Mouse (Mus musculus) v-Abl transformed pro-B cells (cell line): ENCODE results near the gene Adam1a.

ENCODE experiments used
- in situ Hi-C, 2 experiments: fragments of 400-800 bp; cut with MboI; formaldehyde crosslinking; loops; one replicate each; pipeline ENCODE4 v1.15.1; 2025; ENCODE audit not compliant: unreplicated experiment in 2 of 2

The Adam1a gene

DNA sequence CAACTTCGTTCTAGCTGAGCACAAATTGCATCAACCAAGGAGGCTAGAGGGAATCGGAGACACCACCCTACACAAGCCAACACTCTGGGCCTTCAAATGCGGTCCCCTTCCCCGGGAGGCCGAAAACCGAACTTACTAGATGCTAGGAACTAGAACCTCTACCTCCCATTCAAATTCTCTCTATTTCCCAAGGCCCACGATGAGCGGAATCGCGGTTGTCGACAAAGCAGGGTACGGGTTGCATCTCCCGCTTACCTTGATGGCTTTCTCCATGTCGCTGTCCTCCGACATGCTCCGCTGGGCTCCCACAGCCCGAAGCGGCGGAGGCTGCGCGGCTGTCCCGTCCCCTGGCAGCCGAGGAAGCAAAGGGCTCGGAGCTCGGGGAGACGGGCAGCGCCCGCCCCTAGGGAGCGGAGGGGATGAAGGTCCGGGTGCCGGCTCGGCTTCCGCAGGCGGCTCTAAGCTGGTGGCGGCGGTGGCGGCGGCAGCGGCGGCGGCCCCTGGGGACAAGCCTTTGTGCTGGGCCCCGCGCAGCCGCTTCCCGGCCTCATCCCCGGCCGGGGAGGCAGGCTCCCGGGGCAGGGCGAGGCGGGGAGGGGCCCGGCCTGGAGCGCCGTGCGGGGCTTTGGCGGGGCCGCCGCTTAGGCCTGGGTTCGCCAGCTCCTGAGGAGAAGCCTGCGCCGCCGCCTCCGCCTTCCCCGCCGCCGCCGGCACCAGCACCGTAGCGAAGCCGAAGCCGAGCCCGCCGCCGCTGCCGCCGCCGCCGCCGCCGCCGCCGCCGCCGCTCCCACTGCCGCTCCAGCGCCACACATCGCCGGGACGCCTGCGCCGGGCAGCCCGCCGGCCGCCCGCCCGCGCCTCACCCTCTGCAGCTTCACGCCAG, at the start of gene Adam1a, which contains the start of gene Gm42878:
Gene Adam1a, minus strand, starts transcription at position 573 of the 883 bp plus-strand sequence.
Gene Gm42878, minus strand, starts transcription at position 573 of the 883 bp plus-strand sequence.
- in situ Hi-C loops: loop anchor here (5.0 to 10.0 kb wide), 2 partner anchors 60 to 62 kb away; no protein-coding TSS in a partner anchor

DNA sequence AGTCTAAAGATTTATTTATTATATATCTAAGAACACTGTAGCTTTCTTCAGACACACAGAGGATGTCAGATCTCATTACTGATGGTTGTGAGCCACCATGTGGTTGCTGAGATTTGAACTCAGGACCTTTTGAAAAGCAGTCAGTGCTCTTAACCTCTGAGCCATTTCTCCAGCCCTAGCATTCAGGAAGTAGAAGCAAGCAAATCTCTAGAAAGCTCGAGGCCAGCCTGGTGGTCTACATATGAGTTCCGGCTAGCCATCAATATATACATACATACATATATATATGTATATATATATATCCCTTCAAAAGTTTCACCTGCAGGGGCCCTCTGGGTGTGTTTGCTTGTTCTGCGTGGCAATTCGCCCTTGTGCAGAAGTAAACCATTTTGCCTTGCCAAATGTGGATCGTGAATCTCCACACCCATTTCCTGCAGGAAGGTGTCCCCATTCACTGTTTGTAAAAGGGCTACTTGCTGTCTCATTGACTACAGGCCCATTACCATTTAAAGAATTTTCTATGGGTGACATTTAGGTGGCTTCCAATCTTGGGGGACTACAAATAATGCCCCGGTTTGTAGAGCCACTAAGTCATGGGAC, 49.5 kb upstream of the Adam1a start:
- in situ Hi-C loops: loop anchor here in 1 of 2 experiments (5.0 kb wide), 1 partner anchor 33 kb away; no protein-coding TSS in a partner anchor

DNA sequence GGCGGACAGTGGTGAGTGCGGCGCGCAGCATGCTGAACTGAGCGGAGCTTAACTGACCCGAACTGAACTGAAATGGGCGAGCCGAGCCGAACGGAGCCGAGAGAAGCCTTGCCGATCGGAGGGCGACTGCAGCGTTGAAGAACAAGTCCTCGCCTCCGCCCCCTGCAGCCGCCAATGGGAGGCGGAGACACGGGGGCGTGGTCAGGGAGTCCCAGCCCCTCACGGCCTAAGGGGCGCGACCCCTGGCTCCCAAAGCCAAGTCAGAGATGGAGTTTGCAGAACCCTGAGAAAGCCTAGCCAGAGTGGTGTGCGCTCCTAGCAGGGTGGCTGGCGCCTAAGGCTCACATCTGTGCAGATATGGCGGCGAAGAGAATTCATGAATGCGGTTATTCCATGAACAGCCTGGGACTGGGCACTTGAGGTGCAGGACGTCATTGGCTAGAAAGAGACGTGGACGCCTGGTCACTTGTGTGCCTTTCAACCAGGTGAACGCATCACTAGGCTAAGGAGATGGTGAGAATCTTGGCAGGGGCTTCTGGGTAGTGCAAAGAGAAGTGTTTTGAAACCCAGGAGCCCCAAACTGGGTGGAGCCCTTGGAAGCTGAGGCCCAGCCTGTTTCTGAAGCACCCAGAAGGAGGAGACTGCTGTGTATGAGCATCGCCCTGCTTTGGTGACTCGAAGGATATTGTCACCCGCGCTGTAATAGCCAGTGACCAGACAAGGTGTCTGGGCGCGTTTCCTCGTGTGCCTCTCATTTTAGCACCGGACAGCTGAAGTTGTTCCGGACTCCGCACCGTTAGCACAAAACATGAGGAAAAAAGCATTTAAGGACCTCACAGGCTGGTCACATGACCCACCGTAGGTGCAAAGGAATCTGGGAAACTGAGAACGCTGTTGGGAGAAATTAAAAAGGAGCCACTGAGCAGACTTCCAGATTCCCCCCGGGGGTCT, 48.4 kb upstream of the Adam1a start, which contains the start of gene Aldh2:
Gene Aldh2, minus strand, starts transcription at position 374 of the 951 bp plus-strand sequence.
- in situ Hi-C loops: no loop called here

DNA sequence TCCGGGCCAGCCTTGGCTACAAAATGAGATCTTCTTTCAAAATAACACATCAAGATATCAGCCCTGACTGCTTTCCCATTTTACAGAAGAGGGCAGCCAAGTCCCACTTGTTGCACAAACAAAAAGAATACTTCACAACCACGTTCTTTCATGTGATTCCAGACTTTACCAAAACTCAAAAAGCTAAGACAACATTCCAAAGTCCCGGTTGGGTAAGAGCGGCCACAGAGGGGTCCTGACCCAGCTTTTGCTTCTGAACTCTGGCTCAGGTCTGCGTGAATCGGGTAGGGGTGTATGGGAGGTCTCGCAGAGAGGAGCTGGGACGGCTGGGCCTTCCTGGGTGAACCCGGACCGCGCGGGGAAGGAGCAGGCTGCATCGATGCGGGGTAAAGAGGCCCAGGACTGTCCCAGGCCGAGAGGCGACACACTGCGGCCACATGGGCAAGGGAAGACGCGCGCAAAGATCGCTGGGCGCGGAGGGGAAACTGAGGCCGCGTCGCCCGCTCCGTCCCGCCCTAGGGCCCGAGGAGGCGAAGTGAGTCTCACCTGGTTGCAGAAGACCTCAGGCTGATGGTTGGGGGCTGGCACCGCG, 47.6 kb upstream of the Adam1a start:
- in situ Hi-C loops: no loop called here

DNA sequence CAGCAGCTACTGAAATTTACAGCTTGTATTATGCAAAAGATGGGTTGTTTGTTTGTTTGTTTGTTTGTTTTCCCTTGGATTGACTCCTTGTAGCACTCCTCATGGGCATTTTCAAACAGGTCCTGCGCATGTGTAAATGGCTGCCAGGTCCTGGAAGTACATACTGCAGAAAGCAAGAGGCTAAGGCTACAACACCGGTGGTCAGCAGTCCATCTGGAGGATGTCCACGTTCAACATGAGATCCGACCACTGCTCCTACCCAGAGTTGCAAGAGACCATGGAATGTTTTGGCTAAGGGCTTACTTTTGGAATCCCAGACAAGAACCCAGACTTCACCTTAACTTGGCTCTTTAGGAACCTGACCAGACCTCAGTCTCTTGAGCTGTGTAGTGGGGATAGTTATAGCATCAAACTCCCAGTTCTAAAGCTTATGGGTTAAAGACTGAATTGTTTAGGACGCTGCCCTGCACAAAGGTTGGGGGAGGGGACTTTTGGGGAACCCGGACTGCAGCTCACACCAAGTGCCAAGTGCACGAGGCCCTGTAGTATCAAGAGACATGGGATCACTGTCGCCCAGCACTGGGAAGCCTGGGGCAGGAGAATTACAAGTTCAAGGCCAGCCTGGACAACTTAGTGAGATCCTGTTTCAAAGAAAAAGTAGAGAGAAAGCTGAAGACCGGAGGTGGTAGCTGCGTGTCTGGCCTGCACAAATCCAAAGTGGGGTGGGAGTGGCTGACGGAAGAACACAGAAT, 47.0 kb upstream of the Adam1a start:
- in situ Hi-C loops: no loop called here

DNA sequence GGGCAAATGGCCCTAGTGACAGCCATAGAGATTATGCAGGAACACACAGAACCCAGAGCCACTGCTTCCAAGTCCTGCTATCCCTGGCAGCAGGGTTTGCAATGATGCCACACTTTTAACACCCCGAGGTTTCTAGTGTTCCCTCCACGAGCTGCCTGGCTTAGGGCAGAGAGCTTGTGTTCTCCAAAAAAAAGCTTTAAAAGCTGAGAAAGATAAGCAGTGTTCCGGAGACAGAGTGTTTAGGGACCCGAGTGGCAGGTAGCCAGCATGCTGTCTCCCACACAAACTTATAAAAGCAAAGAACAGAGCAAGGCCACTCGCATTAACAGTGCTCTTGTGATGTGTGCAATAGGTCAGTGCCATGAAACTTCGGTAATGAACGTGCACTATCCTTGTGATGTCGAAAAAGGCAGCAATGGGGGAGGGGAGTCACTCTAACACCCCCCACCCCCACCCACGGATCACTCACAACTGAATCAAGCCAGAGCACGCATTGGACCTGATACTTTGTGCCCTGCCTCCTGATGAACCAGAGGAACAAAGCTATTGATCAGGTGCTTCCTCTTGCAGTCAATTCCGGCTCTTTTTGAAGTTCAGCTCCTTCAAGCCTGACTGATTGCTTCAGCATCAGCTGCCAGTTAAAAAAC, 46.3 kb upstream of the Adam1a start:
- in situ Hi-C loops: no loop called here

DNA sequence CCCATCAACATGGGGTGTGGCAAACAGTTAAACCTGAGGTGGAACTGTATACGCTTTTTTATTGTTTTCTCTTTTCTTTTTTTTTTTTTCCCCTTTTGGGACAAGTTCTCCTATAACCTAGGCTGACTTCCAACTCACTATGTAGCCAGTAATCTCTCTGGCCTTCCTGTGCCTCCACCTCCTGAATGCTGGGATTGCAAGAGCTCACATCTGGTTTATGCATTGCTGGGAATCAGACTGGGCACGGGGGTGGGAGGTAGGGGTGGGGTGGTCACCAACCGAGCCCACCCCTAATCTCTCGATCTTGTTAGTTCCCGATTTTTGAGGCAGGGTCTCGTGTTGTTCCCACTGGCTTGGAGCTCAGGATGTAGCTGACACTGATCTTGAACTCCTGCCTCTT, 44.6 kb upstream of the Adam1a start:
- in situ Hi-C loops: no loop called here

DNA sequence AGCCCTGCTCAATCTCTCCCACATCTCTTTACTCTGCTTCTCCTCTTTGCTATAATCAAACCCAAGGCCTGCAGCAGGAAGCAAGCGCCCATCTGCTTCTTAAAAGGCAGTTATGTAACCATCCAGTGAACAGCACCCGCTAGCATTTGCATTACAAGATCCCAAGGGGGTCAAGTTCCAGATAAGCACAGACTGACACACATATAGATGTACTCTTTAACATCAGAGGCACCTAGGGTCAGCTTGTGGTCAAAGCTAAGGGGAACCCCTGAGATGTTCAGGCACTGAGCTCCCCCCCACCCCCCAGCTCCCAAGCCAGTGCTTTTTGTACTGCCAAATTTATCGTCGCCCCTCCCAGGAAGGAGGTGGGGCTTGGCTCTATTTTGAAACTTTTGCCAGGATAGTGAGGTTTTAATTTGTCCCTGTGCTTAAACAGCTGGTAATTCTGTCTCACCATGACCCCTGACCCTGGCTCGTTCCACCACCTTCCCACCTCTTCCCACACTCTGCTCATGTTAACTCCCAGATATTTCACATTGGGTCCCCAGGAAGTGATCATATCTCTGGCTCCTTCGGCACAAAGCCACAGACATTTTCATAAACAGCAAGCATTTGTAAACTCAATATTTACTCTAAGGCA, 41.2 kb upstream of the Adam1a start:
- in situ Hi-C loops: no loop called here

DNA sequence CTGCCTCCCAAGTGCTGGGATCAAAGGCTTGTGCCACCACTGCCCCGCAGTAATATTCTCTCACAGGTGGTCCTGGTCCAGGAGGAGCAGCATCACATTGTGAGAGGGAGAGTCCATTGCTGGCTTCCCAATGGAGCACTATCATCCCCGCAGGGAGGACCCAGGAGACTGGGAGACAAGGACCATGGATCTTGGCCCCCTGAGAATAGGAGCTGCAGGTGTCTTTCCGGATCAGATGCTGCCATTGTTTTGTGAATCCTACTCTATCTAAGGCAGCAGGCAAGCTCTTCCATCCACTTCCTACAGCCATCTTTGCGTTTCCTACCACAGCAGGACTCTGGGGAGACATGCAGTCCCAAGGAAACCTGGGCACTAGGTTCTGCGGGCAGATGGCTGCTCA, 40.4 kb upstream of the Adam1a start:
- in situ Hi-C loops: no loop called here

DNA sequence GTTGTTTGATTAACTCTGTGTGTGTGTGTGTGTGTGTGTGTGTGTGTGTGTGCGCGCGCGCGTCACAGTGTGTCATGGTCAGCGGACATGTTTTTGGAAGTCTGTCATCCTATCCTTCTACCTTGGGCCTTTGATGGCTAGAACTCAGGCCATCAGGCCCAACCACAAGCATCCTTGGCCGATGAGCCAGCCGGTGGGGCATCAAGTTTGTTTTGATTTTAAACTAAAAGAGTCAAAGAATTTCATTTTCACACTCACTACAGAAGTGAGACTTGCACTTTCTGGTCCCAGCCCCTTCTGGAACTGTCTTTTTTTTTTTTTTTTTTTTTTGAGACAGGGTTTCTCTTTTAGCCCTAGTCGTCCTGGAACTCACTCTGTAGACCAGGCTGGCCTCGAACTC, 39.7 kb upstream of the Adam1a start:
- in situ Hi-C loops: no loop called here

DNA sequence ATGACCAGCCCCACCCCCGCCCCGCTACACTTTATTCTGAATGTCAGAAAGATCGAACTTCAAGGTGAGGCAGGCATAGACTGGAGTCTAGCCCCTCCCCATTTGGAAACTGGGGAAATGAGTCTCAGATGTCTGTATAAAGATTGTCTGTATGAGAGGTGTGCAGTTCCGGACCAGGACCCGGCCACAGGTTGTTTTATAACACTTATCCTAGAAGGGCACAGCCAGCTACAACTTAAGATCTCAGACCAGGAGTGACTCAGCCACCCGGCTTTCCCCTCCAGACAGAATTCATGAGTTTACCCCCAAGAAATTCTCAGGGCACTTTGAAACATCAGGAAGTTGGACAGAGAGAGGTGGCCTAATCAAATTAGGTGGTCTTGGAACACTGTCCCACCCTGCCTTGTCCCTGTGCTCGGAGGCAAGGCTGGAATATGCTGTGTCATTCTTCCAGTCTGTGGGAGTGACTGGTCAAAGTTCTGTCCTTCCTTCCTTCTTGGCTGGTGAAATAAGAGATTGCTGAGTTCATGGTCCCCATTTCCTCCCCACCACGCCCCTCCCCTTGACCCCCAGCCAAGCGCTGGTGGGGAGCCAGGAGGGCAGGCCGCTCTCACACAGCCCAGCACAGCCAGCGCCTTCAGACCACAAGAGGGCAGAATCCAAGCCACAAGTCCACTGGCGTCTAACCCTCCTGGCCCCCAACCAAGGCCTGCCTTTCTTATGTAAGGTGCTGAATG, 38.7 kb upstream of the Adam1a start:
- in situ Hi-C loops: no loop called here

DNA sequence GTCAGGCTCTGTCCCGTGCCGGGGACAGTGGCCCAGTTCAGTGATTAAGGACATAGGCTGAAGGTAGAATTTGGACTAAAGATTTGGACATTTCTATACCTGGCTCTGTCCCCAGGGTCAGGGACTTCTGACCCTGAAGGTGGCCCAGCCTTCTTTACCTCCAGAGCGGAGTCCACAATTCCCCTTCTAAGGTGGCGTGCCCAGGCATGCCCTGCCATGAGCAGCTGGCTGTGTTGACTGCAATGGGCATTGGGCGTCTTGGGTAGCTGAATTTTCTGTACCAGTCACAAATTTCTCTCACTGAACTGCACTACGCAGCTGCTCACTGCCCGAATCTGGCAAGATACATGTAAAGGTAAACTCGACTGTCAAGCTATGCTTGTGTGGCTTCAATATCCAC, 36.7 kb upstream of the Adam1a start:
- in situ Hi-C loops: no loop called here

DNA sequence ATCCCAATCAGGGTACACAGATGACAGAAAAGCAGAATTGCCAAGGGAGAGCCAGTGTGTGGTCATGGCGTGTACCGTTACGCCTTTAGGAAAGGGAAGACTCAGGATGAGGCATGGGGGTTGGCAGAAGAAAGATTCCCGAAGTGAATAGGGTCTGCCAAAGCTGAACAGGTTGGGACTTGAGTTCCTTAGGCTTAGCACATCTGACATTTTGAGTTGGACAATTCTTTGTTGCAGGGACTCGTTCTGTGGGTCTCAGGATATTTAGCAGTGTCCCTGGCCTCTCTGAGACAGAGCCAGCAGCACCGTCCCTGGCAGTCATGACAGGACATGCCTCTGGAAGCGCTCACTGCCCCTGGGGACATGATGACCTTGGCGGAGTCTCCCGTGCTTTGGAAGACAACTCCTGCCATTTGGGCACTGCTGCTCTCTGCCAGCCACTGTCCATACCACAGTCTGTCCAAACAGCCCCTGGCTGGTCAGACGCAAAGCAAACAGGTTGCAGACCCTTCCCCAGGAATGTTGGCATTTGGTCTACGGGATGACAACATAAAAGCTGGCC, 31.7 kb upstream of the Adam1a start:
- in situ Hi-C loops: no loop called here

DNA sequence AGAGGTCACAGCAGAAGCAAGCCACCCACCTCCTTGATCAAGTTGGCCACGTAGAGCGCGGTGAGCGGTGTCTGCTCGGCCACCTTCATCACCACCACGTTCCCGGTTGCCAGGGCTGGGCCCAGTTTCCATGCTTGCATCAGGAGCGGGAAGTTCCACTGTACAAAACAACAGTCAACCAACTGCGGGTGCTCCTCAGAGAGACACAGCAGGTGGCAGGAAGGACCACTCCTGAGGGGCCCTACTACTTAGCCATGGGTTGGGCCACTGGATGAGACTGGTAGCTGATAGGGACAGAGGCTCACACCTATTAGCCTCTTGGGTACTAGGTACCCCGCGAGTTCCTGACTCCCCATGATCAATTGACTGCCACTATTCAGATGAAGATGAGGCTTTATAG, 30.6 kb upstream of the Adam1a start:
- in situ Hi-C loops: no loop called here

DNA sequence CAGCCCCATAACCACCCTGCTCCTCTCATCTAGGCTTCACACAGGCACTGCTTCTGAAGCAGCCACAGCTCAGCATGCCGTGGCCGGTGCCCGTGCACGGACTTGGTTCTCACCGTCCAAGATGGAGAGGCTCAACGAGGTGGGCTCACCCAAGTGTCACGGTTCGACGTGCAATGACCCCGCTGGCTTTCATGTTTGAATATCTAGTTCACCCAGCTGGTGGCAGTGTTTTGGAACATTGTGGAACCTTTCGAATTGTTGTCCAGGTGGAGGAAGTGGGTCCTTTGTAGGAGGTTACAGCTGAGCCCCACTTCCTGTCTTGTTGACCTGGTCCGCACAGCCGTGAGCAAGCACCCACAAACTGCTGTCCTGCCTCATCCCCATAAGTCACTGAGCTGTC, 28.9 kb upstream of the Adam1a start:
- in situ Hi-C loops: no loop called here

DNA sequence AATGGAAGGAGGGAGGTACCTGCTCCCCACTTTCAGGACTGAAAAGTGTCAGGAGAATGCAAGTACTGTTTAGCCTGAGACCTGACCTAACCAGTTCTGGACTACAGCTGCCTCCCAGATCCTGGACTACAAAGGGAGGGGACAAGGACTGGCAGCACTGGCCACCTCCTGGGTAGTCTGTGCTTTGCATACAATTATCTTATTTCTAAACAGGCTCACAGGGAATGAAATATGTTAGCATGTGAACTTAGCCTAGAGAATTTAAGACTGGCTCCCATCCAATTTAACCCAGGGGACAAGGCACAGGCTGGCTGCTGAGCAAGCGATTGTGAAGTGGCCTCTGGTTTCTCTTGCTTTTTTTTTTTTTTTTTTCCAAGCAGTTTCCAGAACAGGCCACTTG, 25.5 kb upstream of the Adam1a start:
- in situ Hi-C loops: no loop called here

DNA sequence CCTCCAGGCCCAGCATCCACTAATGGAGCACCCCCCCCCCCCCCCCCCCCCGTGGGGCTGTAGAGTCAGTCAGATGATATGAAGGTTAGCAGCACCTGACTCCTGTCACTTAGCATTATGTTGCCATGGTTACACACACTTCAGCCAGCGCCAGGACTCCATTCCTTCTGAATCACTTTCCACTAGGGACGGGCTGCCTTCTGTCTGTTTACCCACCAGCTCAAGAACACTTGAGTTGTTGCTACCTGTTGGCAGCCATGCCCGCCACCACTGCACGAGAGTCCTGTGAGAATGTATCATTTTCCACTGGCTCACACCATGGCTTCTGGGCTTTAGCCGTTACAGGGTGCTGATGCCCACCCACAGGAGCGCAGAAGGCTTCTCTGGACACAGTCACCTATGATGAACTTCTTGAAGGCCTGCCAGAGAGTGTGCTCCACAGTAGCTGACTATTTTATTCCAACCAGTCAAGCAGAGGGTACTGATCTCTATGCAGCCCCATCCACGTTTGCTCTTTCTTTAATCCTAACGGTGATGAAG, 24.7 kb upstream of the Adam1a start:
- in situ Hi-C loops: no loop called here
